Mouse (Mus musculus) skeletal muscle tissue, adult 2 months (tissue): ENCODE measurements around the gene G3bp1.

Experiments
- DNase-seq: peaks from one replicate; pipeline ENCODE4 v3.0.0-alpha.2; 2012; ENCODE audit warnings: low read depth, low spot score

The G3bp1 gene

GRCm38 (mm10) chr11:55469048-55469843 is at the start of gene G3bp1:
Gene G3bp1 (plus strand): TSS chr11:55469685.
- DNase-seq: peak; percentile 100

GRCm38 (mm10) chr11:55422978-55423377 is 46.5 kb upstream of the G3bp1 start, which contains the start of gene Sparc:
Gene Sparc (minus strand): TSS chr11:55423183.
- DNase-seq: no peak

- peak; percentile 73 for DNase-seq
Measured at GRCm38 (mm10) chr11:55423756-55424155, 45.7 kb upstream of the G3bp1 start.

GRCm38 (mm10) chr11:55424746-55425360 is 44.6 kb upstream of the G3bp1 start:
- DNase-seq: peak; percentile 60

- peak; percentile 96 for DNase-seq
Measured at GRCm38 (mm10) chr11:55428186-55429012, 41.1 kb upstream of the G3bp1 start.

GRCm38 (mm10) chr11:55429973-55430372 is 39.5 kb upstream of the G3bp1 start:
- no peak for DNase-seq

GRCm38 (mm10) chr11:55432981-55433380 is 36.5 kb upstream of the G3bp1 start:
- DNase-seq: no peak

GRCm38 (mm10) chr11:55436089-55436488 is 33.4 kb upstream of the G3bp1 start:
- no peak for DNase-seq

GRCm38 (mm10) chr11:55438031-55438430 is 31.5 kb upstream of the G3bp1 start:
- DNase-seq: no peak

- DNase-seq: no peak
Measured at GRCm38 (mm10) chr11:55439718-55440117, 29.8 kb upstream of the G3bp1 start.

GRCm38 (mm10) chr11:55444772-55445171 is 24.7 kb upstream of the G3bp1 start:
- DNase-seq: peak; percentile 78

GRCm38 (mm10) chr11:55446579-55446978 is 22.9 kb upstream of the G3bp1 start:
- peak; percentile 90 for DNase-seq

GRCm38 (mm10) chr11:55449531-55449930 is 20.0 kb upstream of the G3bp1 start:
- DNase-seq: no peak

- no peak for DNase-seq
Measured at GRCm38 (mm10) chr11:55450311-55450710, 19.2 kb upstream of the G3bp1 start.

- DNase-seq: peak; percentile 41
Measured at GRCm38 (mm10) chr11:55453640-55454039, 15.8 kb upstream of the G3bp1 start.

GRCm38 (mm10) chr11:55455166-55455565 is 14.3 kb upstream of the G3bp1 start:
- no peak for DNase-seq

GRCm38 (mm10) chr11:55458501-55458900 is 11.0 kb upstream of the G3bp1 start:
- DNase-seq: no peak

GRCm38 (mm10) chr11:55459850-55460558 is 9.5 kb upstream of the G3bp1 start:
- DNase-seq: no peak

- DNase-seq: no peak
Measured at GRCm38 (mm10) chr11:55460559-55461018, 8.9 kb upstream of the G3bp1 start.

GRCm38 (mm10) chr11:55461019-55461645 is 8.4 kb upstream of the G3bp1 start, which contains the start of gene Atox1:
Gene Atox1 (minus strand): TSS chr11:55461239.
- DNase-seq: peak; percentile 98

- DNase-seq: no peak
Measured at GRCm38 (mm10) chr11:55462149-55462548, 7.3 kb upstream of the G3bp1 start.
